Mouse (Mus musculus) Muller cell, postnatal 12 days (primary cell): Measurements from ENCODE around the gene AA467197.

Experiments used
- DNase-seq: peaks from one replicate; pipeline ENCODE4 v3.0.0-alpha.2; 2015; ENCODE audit errors: inconsistent ontology term

AA467197 gene

DNA sequence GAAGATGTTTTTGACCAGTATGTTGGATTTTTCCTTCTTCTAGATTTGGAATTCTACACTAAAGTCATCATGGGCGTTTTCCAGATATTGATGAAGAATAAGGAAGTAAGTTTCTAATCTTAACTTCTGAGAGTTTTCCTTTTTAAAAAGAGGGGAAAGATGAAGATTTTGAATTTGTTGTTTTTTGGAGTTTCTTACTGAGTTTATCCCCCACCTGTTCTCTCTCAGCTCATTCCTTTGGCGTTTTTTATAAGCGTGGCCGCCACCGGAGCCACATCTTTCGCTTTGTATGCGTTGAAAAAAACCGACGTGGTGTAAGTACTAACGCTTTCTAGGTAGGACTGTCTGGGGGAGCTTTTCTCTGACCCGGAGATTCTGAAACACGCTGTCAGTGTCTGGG, 1.2 kb downstream of the AA467197 start:
- no peak for DNase-seq

DNA sequence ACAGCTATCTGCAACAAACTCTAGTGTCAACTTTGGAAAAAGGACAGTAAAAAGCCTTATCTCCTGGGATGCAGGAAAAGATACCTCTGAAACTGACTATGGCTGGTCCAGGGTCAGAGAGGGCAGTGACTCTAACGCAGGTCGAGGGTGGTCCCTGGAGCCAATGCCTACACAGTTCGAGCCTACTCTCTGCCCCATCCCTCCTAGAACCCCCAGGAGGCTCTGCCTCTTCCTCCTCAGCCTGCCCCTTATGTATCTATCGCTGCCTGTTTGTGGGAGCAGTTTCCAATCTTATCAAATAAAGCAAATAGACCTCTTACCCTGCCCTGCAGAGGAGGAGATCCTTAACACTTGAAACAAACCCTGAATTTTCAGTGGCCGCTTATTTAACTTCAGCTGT, 1.9 kb downstream of the AA467197 start:
- no peak for DNase-seq

DNA sequence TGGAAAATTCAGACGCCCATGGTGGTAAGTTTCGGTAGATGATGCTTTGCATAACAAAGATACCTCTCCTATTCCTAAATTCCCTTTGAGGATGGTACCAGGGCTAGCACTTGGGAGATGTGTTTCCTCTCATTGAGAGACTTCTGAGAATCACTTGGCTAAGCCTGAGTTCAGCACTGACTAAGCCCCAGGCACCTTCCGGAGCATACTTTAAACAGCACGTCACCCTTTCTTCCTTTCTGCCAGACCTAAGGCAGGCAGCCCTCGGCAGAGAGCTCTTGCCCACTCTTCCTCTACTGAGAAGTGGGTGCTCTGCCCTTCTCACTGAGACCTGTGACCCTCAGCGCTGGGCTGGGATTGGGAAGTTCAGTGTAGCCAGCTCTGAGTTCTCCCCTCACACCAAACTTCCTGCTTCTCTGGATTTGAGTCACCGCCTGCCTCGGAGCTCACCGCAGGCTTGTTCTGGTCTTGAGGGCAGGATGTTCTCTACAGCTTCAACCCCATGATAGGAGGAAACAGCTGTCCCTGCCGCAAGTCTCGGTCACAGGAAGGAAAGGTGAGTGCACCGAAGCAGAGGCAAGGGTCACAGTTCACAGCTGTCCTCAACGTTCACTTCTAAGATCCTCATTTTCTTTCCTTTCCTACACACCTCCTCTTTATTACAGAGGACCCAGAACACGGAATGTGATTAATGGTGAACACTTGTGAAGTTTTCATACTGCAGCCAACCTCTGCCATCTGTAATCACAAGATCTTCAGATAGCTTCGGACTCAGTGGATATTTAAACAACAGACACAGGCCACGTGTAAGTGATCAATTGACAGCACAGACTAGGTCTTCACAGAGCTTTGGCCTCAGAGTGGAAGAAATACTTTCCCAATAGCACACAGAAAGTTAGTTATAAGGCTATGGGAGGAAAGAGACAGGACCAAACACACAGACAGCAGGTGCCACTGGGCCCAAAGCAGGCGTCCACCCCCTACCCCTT, 15.6 kb downstream of the AA467197 start:
- DNase-seq, result no peak

DNA sequence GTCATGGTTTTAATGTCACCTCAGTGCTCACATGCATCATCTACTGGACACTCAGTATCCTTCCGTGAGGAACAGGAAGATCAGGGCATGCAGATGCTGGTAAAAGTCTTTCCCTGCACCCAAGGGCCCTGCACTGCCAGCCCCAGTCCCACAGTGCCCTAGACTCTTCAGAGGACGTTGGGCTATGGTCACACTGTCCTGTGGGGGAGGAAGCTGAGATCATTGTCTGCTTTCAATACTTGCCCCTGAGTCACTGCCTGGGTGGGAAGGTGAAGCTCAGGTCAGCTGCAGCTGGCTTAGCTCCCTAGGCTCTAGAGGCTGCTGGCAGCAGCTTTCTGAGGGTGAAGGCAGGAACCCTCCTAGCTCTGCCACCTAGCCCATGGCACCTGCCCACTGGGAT, 19.3 kb downstream of the AA467197 start:
- peak; percentile 16 for DNase-seq

DNA sequence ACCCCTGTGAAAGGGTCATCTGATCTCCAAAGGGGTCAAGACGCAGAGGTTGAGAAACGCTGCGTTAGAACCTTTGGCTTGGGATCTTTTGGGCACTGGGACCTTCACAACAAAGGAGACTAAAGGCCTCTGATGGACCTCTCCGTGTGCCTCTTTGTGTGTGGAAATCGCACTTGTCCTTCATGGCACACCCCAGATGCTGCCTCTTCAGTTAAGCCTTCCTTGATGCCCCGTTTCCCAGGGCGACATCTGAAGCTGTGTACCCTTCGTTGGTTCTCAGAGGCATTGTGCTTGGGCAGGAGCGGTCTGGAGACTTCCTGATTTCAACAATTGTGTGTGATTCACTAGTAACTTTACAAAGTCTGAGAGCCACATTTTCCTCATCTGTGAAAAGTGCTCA, 20.0 kb downstream of the AA467197 start:
- DNase-seq, result no peak

DNA sequence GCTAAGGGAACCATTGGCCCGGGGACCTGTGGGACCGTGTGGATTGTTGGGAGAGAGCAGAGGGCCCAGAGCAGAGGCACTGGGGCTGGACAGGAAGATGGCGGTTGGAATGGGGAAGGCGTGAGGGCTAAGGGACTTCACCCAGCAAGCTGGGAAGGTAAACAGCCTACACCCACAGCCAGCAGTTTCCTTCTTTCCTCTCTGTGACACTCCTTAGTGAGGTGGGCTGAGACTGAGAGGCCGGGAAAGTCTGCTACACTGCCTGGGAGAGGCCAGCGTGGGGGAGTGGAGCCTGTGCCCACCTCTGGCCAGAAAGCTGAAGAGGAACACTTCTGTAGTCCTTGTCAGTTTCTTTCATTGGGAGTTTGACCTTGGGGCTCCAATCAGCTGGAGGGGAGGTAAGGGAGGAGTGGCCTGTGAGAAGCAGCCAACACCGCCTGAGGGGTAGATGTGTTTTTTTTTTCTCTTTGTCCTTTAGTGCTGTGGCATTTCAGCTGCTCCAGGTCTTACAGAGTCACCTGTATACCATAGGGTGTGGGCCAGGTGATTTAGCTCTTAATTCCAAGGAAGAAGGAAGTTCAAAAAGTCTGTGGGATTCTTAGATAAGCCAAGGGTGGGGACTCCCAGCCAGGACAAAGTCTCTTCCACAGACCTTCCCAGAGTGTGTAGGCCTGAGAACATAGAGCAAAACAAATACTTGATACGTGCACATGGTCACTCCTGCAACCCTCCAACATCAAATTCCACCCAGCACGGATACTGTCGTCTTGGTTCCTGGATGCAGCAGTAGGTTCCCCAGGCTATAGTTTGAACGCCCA, 21.1 kb downstream of the AA467197 start:
- DNase-seq, result no peak

DNA sequence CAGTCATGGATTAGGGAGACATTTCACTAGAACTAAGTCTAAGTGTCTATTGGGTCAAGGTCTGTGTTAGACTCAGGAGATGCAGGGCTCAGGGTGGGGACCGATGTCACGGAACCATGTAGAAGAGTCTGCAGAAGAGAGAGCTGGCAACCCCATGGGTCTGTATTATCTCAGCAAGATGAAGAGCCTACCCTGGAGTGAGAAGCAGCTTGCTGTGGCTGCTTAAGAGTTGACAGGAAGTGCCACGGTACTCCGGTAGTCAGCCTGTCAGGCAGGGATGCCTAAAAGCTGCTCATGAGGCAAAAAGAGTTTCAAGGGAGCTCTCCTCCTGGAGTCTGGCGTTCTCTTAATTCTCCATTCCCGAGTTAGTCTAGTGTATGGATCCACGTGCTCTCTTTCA, 23.0 kb downstream of the AA467197 start:
- DNase-seq, result no peak

DNA sequence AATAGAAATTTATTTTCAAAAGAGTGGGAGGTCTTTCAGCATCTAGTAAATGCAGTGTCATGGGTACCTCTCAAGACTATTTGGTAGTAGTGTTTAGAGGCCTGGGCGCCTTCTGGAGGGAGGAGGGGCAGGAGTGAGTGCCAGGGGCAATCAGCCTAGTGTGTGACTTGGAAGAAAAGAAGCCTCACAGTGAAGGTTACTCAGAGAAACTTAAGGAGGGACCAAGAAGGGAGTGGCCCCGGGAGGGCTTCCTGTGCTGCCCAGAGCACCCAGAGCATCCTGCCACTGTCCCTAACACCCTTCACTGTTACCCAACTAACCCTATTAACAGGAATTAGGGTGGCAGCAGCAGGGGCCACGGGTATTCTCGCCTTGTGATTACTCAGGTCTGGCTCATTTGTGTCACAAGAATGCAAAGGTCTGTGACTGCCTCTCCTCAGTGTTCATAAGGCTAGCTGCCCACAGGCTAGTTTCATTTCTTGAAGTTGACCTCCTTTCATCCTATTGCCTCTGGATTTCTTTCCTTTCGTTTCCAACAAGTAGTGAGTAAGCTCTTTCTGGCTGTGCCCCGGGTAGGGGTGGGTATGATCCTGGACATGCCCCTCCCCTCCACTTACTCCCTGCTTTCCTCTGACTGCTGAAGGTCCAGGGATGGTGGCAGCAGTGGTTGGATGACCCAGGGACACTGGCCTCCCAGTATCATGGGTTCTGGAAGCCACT, 28.6 kb downstream of the AA467197 start:
- peak; percentile 35 for DNase-seq

DNA sequence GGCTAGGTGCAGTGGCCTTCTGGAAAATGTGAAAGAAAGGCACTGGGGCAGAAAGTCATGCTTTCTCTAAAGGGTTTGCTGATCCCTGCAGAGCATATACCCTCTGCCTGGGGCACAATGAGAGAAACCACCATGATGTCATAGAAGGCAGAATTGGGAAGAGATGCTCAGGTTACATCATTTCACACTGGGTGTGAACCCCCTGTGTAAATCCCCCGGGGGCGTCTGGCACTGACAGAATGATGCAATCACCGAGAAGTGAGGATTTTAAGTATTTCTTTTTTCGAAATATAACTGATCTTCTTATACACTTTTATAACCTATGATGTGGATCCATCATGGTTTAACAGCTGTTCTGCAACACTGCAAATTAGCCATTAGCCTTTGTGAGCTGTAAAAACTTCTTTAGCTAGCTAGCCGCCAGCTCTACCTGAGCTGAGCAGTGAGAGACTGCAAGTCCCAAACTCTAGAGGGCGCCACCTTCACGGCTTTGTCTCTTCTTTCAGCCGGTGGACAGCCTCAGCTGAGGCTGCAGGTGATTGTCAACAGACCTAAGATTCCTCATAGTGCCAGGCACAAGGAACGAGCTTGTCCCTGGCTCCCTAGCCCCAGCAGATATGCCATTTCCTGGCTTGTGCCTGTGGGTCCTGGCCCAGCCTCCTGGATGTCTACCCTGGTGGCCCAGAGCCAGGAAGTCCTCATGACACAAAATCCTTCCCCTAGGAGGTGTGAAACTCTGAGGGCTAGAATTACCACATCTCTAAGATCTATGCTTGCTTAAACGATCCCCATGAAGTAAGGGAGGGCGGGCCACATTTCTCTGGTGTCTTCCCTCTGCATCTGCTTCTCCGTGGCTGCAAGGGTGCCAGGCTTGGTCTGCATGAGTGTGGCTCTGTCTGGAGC, 29.4 kb downstream of the AA467197 start:
- DNase-seq, result no peak

DNA sequence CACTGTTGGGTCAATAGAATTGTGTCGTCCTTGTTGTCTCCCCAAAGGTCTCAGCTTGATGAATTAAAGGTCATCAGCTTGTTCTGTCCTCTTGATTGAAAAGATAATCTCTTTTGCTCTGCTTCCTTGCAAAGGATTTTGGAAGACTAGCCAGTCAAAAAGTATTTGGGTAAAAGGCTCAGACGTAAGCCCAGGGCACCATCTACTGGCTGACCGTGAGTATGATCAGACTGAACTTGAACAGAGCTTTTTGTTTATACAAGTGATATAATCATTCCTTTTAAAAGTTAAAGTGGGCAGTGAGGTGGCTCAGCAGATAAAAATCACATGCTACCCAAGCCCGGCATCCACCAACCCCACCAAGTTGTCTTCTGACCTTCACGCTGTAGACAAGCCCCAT, 31.1 kb downstream of the AA467197 start:
- DNase-seq, result peak; percentile 56

DNA sequence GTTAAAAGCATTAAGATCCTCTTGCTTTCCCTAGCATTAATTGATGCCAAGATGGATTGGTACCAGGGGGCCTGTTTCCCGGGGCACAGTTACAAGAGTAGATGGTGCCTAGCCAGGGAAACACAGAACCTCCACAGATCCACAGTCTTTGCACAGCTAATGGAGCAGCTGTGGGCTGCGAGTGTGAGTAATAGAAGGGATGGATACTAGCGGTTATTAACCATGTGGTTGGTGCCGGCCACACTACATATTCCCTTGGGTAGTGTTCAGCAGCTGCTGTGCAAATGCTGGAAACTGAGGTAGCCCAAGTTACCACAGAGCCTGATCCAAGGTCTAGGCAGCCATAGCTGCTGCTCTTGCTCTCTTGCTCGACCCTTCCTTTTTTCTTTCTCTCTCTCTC, 34.9 kb downstream of the AA467197 start:
- no peak for DNase-seq

DNA sequence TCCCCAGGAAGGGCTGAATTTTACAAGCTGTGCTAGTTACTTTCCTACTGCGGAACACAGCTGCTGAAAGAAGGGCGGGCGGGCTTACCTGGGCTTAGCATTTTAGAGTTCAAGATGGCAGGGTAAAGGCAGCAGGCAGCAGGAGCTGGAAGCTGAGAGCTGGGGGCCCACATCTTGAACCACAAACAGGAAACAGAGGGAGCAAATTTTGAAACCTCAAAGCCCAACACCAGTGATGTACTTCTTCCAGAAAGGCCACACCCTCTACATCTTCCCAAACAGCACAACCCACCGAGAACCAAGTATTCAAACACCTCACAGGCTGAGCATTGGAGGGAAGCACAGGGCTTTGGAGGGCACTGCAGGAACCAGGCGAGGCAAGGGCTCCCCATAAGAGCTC, 36.1 kb downstream of the AA467197 start:
- DNase-seq, result no peak

DNA sequence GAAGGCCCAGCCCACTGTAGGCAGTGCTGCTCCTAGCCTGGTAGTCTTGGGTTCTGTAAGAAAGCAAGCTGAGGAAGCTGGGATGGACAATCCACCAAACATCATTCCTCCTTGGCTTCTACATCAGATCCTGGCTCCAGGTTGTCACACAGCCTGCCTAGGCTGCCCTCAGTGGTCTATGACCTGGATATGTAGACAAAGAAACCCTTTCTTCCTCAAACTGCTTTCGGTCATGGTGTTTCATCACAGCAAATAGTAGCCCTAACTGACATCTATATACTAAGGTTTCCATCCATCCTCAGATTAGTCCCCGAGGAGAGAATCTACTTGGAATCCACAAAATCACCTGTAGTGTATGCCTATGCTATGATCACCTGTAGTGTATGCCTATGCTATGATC, 38.3 kb downstream of the AA467197 start:
- no peak for DNase-seq

DNA sequence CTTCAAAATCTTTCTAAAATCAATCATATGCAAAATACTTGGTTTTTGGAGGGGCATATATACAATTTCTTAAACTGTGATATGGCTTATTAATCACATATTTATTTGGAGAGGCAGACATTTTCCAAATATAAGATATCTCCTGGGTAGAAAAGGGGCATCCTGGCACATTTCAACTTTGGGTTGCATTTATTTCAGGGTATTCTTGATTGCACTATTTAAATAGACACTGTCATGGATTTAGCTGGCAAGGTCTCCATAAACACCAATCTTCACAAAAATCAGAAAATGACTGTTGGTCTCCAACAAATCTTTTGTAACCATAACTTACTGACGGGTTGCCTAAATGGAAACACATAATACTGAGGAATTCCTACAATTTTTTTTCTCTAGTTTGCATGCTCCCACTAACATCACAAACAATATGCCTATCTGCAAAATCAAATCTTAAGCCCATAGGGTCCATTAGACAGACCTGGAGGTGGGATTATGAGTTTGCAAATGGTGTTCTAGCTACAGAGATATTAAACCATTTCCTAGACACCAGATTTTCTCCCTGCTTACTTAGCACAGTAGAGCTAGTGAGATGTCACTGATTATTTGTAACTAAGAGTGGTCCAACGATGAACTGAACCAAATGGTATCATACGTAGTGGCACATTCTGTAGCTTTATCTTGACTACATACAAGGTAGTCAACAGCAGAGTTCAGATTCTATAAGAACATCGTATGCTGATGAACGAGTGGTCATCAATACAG, 44.8 kb downstream of the AA467197 start:
- DNase-seq, result no peak

DNA sequence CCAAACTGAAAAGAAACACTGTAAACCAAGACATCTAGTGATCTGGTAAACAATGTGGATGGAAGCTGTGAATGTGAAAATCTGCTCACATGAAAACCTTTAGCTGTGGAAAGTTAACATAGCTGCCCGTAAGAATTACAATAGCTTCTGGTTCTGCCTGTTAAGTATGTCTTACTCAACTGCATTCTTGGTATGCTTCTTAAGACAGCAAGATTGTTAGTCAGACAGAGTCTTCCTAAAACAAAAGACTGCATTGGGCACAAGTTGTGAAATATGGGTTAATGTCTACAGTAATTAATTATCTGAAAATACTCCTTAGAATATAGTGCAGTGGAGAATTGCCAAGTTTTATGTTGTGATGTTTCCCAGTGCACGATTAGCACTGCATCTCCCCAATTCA, 45.7 kb downstream of the AA467197 start:
- no peak for DNase-seq

DNA sequence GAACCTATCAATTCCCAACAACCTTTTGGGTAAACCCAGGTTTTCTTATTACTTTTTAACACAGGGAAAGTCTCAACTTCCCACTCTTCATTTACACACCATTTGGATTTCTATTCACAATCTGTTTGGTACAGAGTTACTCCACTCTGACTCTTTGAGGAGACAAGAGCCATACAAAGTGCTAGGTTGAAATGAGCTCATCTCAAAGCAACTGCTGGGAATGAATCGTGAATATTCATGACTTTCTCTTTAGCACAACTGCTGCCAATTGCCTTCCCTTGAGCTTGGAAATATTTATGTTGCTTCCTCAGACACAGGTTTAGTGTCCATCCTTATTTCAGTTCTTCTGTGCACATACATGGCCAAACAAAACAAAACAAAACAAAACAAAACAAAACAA, 46.9 kb downstream of the AA467197 start:
- DNase-seq, result no peak

DNA sequence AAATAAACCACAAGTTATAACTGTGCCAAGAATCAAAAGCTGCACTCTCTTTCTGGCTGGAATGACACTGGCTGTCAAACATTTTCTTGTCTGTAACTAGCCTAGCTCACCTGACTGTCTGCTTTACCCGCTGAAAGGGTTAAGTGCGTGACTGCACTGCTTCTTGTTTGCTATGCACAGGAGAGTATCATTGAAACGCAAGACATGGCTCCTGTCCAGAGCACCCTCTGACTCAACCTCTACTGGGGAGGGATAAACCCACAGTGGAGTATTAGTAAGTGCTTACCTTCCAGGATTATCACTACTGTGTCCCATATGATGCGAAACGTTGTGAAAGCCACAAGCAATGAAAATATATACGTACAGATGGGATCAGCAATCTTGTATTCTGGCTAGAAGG, 49.9 kb downstream of the AA467197 start:
- no peak for DNase-seq
